Mouse (Mus musculus): Measurements from ENCODE around the gene Pycard. TPM values are rescaled to one million over a fixed set of nuclear protein-coding genes. Genes with fewer than 3 reads are reported as not detected.

Gene Pycard
- polyA plus RNA-seq, 1 experiment, result 17.0 TPM

GRCm38 (mm10) chr7:128004487-128005362, 11.1 kb upstream of the Pycard start:
- H3K36me3 ChIP-seq (replicated peaks; ENCODE audit: low read length), result no peaks in the 10 kb centered on the region
- H3K9me3 ChIP-seq, result peaks cover 7% of the 10 kb centered on the region
- peaks cover 57% of the 10 kb centered on the region for H3K27me3 ChIP-seq (replicated peaks)
- peaks cover 27% of the 10 kb centered on the region for H3K4me1 ChIP-seq
- no peak overlapping the region for H3K4me3 ChIP-seq (replicated peaks)
- TF ChIP-seq GATA1 (IDR thresholded peaks at IDR 0.05; ENCODE audit: borderline replicate concordance, low read length), result no peak
- TF ChIP-seq FLI1 (IDR thresholded peaks at IDR 0.05; ENCODE audit: low read length), result no peak

- Histone ChIP-seq H3K36me3 (replicated peaks; ENCODE audit: low read length) (no peaks in the 10 kb centered on the region), H3K9me3 (peaks cover 5% of the 10 kb centered on the region; the same call in 1 of the 2 replicates), H3K27me3 (replicated peaks) (peaks cover 53% of the 10 kb centered on the region), H3K4me3 (replicated peaks) (no peak overlapping the region), H3K4me1 (peaks cover 27% of the 10 kb centered on the region)
- TF ChIP-seq FLI1 (IDR thresholded peaks at IDR 0.05; ENCODE audit: low read length) (no peak), GATA1 (IDR thresholded peaks at IDR 0.05; ENCODE audit: borderline replicate concordance, low read length) (no peak)
These were observed 10.5 kb upstream of the Pycard start for GRCm38 (mm10) chr7:128004150-128004486.

GRCm38 (mm10) chr7:128003688-128004087, 10.0 kb upstream of the Pycard start, which contains the start of gene Trim72:
Gene Trim72 (plus strand): TSS chr7:128003949.
- H3K4me3 ChIP-seq (replicated peaks), result no peak within 1 kb of the TSS

GRCm38 (mm10) chr7:128003098-128003497, 9.4 kb upstream of the Pycard start:
- Histone ChIP-seq H3K4me3 (replicated peaks) (no peak overlapping the region), H3K9me3 (peaks cover 5% of the 10 kb centered on the region; the same call in 1 of the 2 replicates), H3K27me3 (replicated peaks) (peaks cover 45% of the 10 kb centered on the region), H3K4me1 (peaks cover 33% of the 10 kb centered on the region), H3K36me3 (replicated peaks; ENCODE audit: low read length) (no peaks in the 10 kb centered on the region)
- TF ChIP-seq FLI1 (IDR thresholded peaks at IDR 0.05; ENCODE audit: low read length) (no peak), GATA1 (IDR thresholded peaks at IDR 0.05; ENCODE audit: borderline replicate concordance, low read length) (no peak)

More at GRCm38 (mm10) chr7:128003688-128004087, 10.0 kb upstream of the Pycard start, which contains the start of gene Trim72:
- H3K9me3 ChIP-seq, result peaks cover 5% of the 10 kb centered on the region; the same call in 1 of the 2 replicates
- H3K36me3 ChIP-seq (replicated peaks; ENCODE audit: low read length), result no peaks in the 10 kb centered on the region
- peaks cover 32% of the 10 kb centered on the region for H3K4me1 ChIP-seq
- peaks cover 49% of the 10 kb centered on the region for H3K27me3 ChIP-seq (replicated peaks)
- TF ChIP-seq GATA1 (IDR thresholded peaks at IDR 0.05; ENCODE audit: borderline replicate concordance, low read length) (no peak), FLI1 (IDR thresholded peaks at IDR 0.05; ENCODE audit: low read length) (no peak)

GRCm38 (mm10) chr7:128000068-128000950, 6.6 kb upstream of the Pycard start:
- H3K4me1 ChIP-seq, result peaks cover 33% of the 10 kb centered on the region
- no peak overlapping the region for H3K4me3 ChIP-seq (replicated peaks)
- H3K36me3 ChIP-seq (replicated peaks; ENCODE audit: low read length), result no peaks in the 10 kb centered on the region
- TF ChIP-seq FLI1 (IDR thresholded peaks at IDR 0.05; ENCODE audit: low read length) (no peak), GATA1 (IDR thresholded peaks at IDR 0.05; ENCODE audit: borderline replicate concordance, low read length) (no peak)
- peaks cover 5% of the 10 kb centered on the region; the same call in 1 of the 2 replicates for H3K9me3 ChIP-seq
- H3K27me3 ChIP-seq (replicated peaks), result peaks cover 21% of the 10 kb centered on the region

GRCm38 (mm10) chr7:127999436-127999835, 5.8 kb upstream of the Pycard start:
- H3K27me3 ChIP-seq (replicated peaks), result peaks cover 13% of the 10 kb centered on the region
- H3K9me3 ChIP-seq, result peaks cover 5% of the 10 kb centered on the region; the same call in 1 of the 2 replicates
- H3K36me3 ChIP-seq (replicated peaks; ENCODE audit: low read length), result no peaks in the 10 kb centered on the region
- H3K4me3 ChIP-seq (replicated peaks), result no peak overlapping the region
- TF ChIP-seq GATA1 (IDR thresholded peaks at IDR 0.05; ENCODE audit: borderline replicate concordance, low read length) (no peak), FLI1 (IDR thresholded peaks at IDR 0.05; ENCODE audit: low read length) (no peak)
- peaks cover 31% of the 10 kb centered on the region for H3K4me1 ChIP-seq

GRCm38 (mm10) chr7:127992488-127993340, 953 bp downstream of the Pycard start:
- Histone ChIP-seq H3K4me1 (peaks cover 47% of the 10 kb centered on the region), H3K36me3 (replicated peaks; ENCODE audit: low read length) (peaks cover 49% of the 10 kb centered on the region), H3K9me3 (no peaks in the 10 kb centered on the region), H3K4me3 (replicated peaks) (peak overlapping the region; percentile 94), H3K27me3 (replicated peaks) (no peaks in the 10 kb centered on the region)
- TF ChIP-seq GATA1 (IDR thresholded peaks at IDR 0.05; ENCODE audit: borderline replicate concordance, low read length) (no peak), FLI1 (IDR thresholded peaks at IDR 0.05; ENCODE audit: low read length) (no peak)

GRCm38 (mm10) chr7:127991643-127992487, 1.8 kb downstream of the Pycard start:
- TF ChIP-seq FLI1 (IDR thresholded peaks at IDR 0.05; ENCODE audit: low read length), result no peak
- no peak for TF ChIP-seq GATA1 (IDR thresholded peaks at IDR 0.05; ENCODE audit: borderline replicate concordance, low read length)
- Histone ChIP-seq H3K36me3 (replicated peaks; ENCODE audit: low read length) (peaks cover 56% of the 10 kb centered on the region), H3K27me3 (replicated peaks) (no peaks in the 10 kb centered on the region), H3K4me1 (peaks cover 51% of the 10 kb centered on the region), H3K9me3 (no peaks in the 10 kb centered on the region), H3K4me3 (replicated peaks) (peak overlapping the region; percentile 94)
